Mouse (Mus musculus): ENCODE measurements around the gene Clasp1.

Gene Clasp1

DNA sequence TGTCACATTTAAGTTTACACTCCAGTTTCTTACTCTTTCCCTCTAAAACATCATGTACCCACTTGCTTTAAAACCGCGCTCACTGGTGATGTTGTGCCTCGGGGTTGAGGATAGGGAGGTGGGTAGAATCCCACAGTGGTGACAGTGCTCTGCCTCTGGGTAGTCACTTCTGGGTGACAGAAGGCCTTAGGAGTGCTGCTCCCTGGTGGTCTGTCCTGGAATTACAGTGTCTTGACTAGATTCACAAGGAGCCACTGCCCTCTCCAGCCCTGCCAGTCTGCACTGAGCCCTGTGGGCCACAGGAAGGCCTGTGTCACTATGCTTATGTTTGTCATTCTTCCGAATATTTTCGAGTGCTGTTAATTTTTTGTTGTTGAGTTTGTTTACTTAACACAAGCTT is 109.5 kb downstream of the Clasp1 start:
- DNase-seq (ENCODE audit: low spot score in 2 of 2): peak; percentile 81 to 82

DNA sequence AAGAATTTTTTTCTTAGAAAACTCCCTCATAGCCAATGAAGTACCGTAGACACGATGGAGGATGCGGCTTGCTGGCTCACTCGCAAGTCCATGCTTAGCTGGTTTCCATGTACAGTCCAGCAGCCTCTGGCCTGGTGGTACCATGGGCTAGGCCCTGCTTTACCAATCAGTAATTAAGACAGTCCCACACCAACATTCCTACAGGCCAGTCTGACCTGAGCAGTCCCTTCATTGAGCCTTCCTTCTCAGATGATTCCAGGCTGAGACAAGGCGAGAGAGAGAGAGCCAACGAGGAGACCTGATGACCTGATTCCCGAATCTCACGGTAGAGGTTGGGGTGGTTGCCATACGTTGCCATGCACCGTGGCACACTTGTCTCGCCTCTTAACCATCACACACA is 111.7 kb downstream of the Clasp1 start:
- DNase-seq (ENCODE audit: low spot score in 2 of 2): no peak

DNA sequence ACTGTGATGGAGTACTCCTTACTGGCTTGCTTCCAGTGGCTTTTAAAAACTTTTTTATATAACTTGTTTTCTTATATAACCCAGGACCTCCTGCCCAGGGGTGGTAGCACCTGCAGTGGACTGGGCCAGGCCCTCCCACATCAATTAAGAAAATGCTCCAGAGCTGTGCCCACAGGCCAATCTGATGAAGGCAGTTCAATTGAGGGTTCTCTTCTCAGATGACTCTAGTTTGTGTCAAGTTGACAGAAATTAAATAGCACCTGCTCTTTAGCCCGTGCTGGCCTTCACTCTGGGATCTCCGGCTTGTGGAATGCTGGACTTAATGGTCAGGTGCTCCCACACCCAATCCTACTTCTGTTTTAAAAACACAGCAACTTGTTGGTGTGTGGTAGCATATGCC is 112.8 kb downstream of the Clasp1 start:
- DNase-seq (ENCODE audit: low spot score in 2 of 2): no peak

DNA sequence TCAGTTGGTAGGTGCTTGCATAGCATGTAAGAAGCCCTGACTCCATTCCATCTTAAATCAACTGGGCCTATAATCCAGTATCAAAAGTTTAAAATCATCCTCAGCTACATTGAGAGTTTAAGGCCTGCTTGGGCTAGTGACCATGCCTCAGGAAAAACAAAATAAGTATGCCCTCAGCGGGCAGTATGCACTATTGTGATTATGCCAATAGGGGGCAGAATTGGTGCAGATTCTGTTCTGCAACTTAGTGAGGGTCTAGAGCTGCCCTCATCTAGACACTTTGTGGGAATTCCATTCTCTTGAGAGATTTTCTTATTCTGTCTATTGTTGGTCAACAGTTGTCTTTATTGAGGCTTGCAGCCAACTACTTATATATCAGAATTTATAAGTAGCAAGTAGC is 116.9 kb downstream of the Clasp1 start:
- no peak for DNase-seq (ENCODE audit: low spot score in 2 of 2)

DNA sequence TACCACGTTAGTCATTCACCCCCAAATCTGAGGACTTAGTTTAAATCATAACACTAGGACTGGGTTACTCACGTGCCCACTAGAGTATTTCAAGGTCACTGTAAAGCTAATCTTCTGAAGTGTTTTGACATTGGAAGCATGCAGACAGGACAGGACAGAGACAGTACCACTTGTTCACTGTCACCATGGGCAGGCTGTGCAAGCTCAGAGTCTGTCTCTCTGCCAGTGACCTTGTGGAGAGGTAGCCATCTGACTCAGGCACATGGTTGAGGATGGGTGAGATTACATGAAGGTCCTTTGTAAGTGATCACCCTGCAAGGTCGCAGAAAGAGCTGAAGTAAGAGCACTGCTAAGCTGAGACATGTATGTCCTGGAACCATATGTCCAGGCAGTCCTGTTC is 122.1 kb downstream of the Clasp1 start:
- no peak for DNase-seq (ENCODE audit: low spot score in 2 of 2)

DNA sequence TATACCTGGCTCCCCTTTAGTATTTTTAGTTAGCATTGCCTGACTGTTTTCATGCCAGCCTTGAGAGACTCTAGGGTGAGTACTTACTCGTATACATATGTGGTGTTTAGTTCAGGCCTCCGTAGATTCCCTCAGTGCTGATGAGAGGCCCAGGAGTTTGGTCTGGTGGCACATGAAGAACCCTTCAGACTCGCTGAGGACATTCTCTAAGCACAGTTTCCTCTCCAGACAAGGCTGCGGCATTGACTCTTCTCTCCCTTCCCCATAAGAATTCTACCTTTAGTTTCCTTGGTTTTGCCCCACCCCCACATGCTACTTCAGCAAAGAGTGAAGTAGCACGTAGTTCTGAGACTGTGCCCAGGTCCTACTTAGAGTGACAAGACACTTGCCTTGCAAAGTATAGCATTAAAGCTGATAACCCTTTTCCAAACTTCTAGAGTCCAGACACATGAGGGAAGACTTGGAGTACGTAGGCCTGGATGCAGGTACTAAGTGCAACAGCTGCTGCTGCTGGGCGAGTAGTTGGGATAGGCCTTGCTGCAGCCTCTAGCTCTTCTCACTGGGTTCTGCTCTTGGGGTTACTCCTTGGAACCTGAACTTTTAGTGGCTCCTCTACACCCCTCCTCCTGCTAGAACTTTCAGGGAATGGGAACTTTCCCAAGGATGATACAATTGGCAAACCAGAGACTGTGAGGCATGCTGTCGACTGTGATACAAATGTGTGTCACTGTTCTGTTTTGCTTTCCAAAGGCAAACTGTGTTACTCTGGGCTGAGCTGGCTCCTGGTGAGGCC is 123.1 kb downstream of the Clasp1 start:
- DNase-seq (ENCODE audit: low spot score in 2 of 2): no peak

DNA sequence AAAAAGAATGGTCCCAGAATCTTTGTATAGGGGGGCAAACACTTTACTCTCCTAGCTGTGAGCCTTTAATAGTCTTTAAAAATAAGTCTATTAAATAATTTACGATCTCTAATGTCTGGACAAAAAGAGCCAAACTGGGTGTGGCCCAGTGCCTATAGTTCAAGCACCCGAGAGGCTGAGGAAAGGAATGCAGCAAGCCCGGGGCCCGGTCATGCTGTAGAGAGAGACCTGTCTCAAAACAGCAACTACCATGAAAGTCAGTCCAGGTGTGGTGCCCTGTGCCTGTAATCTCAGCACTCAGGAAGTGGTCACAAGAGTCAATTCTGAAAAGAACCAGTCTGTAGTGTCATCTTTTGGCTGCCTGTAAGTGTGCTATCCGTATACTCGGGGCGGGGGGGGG is 127.4 kb downstream of the Clasp1 start:
- DNase-seq (ENCODE audit: low spot score in 2 of 2): no peak

DNA sequence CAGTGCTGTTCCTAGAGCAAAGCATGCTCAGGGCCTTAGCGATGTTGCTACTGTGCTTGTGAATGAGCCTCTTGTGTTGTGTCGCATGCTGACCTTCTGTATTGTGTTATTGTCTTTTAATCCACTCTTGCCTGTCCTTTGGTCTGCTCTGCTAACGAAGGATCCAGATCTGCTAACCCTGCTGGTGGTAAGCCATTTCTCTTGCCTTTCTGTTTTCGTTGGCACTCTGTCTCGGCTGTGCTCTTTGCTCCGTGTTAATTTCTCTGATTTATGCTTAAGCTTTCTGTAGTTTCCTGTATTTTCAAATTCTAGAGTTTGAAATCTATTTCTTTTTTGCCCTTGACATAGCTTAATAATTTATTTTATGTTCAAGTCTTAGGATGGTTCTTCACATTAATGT is 134.3 kb downstream of the Clasp1 start:
- no peak for DNase-seq (ENCODE audit: low spot score in 2 of 2)

DNA sequence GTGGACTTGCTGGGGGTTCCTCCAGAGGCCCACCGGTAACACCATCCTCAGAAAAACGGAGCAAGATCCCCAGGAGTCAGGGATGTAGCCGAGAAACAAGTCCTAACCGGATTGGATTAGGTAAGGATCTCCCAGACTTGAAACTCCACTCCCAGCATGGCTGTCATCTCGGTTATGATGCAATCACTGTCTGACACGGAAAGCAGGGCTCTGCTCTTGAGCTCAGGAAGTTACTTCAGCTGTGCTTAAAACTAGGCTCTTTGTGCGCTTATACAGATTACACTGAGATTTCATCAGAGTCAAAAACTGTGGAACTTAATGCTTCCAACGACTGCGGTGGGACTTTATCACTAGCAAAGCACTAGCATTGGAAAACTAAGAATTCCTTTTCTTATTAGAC is 136.5 kb downstream of the Clasp1 start:
- no peak for DNase-seq (ENCODE audit: low spot score in 2 of 2)

DNA sequence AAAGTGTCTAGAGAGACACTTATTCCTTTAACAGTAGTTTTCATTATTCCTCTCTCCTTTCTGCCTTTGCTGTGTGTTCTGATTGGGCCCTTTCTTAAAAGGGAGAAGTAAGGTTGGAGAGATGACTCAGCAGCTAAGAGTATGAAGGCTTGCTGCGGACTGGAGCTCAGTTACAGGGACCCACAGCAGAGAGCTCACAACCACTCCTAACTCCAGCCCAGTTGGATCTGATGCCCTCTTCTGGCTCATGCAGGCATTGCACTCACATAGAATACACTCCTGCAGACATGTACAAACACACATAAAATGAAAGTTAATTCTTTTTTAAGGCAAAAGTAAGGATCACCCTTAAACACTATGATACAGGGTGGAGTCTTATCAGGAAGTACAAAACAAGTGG is 140.4 kb downstream of the Clasp1 start:
- DNase-seq (ENCODE audit: low spot score in 2 of 2): no peak

DNA sequence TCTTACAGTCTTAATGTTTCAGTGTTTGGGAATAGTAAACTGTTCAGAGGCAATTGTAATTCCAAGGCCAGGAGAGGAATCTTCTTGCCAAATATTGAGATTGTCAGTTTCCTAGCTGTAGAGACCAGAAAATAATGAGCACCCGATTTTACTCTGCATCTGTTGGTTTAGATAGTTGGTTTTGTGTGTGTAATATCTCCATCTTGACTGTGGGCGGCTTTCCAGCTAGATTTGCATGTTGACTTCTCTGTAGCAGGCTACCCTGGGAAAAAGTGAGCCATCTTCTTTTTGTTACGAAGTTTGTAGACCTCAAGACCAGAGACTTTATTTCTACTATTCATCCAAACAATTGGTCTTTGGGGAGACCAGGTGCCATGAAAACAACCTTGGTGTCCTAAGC is 142.4 kb downstream of the Clasp1 start:
- no peak for DNase-seq (ENCODE audit: low spot score in 2 of 2)

DNA sequence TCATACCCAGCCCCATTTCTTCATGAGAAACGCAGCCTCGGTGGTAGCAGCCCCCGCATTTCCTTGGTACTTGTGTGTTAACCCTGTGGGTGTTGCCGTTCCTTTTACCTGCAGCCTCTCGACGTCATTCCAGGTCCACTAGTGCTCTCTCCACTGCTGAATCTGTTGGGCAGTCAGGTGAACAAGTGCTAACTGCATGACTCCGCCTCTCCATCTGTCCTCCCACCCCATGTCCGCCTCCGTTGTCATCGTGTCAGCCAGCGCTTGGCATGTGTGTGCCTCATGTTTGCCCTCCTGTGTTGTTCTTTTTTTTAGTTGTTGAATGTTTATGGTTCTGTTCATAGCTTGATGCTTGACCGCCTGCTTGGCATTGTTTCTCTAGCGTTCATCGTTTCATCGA is 147.2 kb downstream of the Clasp1 start:
- DNase-seq (ENCODE audit: low spot score in 2 of 2): no peak

DNA sequence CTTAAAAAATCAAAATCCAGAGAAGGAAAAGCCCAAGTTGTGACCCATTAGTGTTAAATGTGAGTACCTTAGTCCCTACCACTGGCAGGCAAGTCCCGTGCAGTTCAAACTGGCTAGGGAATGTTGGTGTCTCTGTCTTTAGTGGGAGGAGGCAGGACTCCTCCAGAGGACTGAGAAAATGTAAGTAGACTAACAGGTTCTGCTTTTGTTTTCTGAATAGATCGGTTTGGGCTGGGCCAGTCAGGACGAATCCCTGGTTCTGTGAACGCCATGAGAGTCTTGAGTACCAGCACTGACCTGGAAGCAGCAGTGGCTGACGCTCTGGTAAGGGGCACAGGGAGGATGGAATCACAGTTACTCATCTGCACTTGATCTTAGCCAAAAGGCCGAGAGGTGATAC is 150.2 kb downstream of the Clasp1 start:
- no peak for DNase-seq (ENCODE audit: low spot score in 2 of 2)

DNA sequence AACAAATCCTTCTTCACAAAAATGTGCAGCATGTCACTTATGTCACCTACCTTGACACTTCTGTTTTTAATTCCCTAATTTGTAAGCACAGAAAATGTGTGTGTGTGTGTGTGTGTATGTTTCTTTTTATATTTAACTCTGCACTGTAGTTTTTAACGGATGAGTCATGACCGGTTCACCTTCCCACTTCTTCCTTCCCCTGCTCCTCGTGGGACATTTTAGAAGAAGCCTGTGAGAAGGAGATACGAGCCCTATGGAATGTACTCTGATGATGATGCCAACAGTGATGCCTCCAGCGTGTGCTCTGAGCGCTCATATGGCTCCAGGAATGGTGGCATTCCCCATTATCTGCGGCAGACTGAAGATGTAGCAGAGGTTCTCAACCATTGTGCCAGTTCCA is 154.0 kb downstream of the Clasp1 start:
- DNase-seq (ENCODE audit: low spot score in 2 of 2): no peak

DNA sequence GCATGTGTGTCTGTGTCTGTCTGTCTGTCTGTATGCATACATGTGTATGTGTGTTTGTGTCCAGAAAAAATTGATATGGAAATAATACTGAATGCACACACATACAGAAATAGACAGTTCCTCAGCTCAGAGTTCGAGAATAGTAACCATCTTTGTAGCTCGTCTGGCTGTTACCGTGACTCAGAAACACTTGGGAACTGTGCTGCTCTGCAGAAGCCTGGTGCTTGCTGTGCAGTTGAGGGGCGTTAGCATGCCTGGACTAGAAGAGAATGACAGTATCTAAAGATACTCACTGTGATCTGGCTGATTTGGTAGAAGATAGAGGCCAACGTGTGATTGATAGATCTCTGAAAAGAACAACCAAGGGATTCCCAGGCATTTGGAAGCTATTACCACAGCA is 159.9 kb downstream of the Clasp1 start:
- no peak for DNase-seq (ENCODE audit: low spot score in 2 of 2)

DNA sequence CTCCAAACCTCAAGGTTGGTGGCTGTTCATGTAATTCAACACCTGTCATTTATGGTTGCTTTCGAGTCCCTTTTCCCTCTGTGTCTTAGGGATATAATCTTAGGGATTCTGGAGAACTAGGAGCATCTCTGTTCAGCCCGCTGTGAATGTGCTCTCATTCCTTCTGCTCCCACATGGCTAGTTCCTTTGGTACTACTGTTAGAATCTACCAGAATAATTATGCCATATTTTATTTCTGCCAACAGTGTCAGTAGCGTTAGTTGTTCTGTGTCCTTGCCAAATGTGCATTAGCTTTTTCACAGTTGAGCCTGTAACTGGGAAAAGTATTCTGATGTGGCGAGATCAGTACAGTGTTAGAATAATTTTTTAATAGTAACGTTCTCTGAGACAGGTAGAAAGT is 162.3 kb downstream of the Clasp1 start:
- DNase-seq (ENCODE audit: low spot score in 2 of 2): no peak

DNA sequence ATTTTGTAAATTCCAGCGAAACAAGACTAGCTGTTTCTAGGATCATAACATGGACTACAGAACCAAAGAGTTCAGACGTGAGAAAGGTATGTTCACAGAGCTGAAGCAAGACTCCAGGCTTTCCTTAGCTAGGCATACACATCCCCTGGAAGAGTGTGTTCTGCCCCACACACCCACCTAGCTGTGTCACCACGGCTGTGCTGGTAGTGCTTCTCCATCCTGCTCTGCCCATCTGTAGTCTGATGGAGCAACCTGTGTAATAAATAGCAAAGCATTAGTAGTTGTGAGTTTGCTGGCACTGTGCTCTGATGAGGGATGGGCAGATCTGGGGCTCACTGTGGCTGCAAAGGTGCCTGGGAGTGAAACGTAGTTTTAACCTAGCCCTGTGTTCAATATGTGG is 163.2 kb downstream of the Clasp1 start:
- no peak for DNase-seq (ENCODE audit: low spot score in 2 of 2)

DNA sequence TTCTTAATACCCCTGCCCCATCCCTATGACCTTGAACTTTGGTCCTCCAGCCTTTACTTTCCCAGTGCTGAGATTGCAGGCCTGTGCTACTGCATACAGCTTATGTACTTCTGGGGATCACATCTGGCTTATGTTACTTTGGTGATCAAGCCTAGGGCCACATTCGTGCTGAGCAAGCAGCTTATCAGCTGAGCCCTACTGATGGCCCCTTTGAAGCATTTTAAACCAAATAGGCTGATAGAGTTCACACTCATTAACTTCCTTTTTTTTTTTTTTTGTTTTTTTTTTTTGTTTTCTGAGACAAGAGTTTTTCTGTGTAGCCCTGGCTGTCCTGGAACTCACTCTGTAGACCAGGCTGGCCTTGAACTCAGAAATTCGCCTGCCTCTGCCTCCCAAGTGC is 164.2 kb downstream of the Clasp1 start:
- DNase-seq (ENCODE audit: low spot score in 2 of 2): no peak

DNA sequence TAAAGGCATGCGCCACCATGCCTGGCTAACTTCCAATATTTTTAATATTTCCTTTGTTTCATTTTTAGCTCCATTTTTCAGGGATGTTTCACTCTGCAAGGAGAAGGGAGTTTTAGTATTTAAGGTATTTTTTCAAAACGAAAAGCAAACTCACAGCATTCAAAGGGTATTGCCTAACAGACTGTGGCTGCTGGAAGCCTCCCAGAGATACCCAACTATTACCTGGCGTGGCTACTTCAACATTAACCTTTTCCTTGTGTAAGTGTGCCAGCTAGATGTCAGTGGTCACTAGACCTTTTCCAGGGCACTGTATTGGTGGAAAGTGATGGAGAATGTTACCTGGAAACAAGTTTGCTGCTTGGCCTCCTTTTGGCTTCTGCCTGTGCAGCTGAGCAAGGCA is 164.6 kb downstream of the Clasp1 start:
- no peak for DNase-seq (ENCODE audit: low spot score in 2 of 2)

DNA sequence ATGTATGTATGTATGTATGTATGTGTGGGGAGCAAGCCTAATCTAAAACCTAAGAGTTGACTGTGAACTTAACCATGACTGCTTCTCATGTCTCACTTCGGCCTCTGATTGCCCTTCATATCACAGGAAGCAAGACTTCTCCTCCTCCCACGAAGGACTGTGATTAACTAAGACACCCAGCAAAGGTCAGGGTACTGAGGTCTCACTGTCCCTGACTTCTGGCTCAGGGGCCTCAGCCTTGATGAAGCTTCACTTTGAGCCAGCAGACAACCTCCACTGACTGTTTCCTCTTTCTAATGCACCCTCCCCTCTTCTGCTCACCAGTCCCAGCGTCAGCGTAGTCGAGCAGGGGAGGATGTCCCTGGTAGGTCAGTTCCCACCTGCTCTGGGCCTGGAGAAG is 166.1 kb downstream of the Clasp1 start:
- DNase-seq (ENCODE audit: low spot score in 2 of 2): no peak

DNA sequence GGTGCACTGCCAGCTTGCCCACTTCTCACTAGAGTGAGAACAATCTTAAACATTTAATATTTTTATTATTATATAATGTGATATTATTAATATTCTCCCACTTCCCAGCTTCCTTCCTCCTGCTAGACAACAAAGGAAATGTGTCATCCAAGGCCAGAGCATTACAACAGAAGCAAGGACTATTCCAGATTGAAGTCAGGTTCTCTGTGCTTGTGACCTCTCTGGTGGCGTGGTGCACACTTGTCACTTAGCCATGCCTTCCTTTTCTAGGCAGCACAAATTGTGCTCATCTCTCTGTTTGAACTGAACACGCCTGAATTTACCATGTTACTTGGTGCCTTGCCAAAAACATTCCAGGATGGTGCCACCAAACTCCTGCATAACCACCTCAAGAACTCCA is 170.9 kb downstream of the Clasp1 start:
- DNase-seq (ENCODE audit: low spot score in 2 of 2): no peak

DNA sequence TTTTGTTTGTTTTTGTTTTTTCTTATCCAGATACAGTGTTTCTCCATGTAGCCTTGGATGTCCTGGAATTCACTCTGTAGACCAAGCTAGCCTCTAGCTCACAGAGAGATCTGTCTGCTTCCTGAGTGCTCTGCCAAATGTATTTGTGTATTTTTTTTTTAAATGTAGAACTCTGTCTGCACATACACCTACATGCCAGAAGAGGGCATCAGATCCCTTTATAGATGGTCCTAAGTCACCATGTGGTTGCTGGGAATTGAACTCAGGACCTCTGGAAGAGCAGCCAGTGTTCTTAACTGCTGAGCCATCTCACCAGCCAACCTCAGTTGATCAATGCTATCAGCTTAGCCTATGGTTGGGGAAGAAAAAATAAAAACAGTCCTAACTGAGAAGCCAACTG is 175.7 kb downstream of the Clasp1 start:
- DNase-seq (ENCODE audit: low spot score in 2 of 2): no peak

DNA sequence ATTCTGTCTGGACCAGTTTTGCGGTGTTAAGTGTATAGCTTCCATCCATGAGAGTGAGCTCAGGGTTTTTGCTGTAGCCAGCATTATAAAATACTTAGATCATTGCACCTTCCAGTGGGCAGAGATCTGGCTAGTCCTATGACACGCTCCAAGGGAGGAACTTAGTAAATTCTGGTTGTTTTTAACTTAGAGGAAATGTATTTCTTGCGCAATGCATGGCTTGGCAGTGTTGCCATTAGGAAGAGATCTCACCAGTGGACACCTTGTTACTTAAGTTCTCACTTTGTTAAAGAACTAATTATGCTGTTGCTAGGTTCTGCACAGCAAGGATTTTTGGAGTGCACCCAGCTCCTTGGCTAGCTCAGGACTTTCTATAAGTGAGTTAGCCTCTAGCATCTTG is 178.8 kb downstream of the Clasp1 start:
- no peak for DNase-seq (ENCODE audit: low spot score in 2 of 2)

DNA sequence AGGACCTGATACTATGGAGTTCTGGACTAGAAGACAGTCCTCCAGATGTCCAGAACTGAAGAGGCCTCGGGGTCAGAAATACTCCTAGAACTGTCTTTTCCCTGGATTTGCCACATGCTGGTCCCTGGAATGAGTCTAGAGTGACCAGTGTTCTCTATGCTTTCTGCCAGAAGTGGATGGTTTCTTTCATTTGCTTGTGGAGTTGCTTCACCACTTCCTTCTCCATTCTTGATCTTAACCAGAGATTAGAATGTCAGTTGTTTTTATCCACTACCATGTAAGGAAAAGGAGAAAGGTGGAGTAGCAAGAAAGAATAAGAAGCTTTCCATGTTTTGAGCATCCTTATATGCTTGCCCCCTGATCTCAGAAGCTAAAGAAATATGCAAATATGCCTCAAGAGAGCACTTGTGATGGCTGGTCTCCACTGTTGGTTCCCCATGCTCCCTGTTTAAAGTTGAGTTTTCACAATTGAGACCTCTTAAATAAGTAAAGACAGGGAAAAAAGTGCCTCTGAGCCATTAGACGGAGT is 191.4 kb downstream of the Clasp1 start:
- DNase-seq (ENCODE audit: low spot score in 2 of 2): no peak
